Mouse (Mus musculus) spleen, adult 12 weeks (tissue): ENCODE results near the gene Mon2.
"Not testable (repeated sequence)": the region's sequence is repeated elsewhere in the genome, so short reads cannot be mapped to it uniquely, and the experiment has no call there.

Experiments
- DNase-seq: peaks from one replicate; pipeline ENCODE4 v3.0.0; 2022; ENCODE audit warnings: low spot score

Mon2 gene

GRCm38 (mm10) chr10:122991648-122992047 is 84.7 kb downstream of the Mon2 start:
- no peak for DNase-seq

DNA sequence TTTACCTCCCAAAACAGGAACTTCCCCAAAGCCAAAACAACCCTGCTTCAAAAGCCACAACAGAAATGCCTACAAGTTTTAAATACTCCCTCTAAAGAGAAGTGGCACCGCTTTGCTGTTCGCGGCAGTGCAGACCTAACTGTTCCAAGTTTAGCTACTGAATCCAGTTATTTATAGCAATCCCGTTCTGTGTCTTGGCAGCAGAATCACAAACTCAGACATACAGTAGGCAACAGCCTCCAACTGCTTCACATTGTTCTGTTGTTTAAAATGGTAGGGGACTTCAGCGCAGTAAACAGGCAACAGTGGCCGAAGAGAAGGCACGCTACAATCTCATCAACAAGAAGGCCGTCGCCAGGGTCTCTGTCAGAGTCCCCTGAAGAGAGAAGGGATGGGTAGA is 85.3 kb downstream of the Mon2 start:
- no peak for DNase-seq

DNA sequence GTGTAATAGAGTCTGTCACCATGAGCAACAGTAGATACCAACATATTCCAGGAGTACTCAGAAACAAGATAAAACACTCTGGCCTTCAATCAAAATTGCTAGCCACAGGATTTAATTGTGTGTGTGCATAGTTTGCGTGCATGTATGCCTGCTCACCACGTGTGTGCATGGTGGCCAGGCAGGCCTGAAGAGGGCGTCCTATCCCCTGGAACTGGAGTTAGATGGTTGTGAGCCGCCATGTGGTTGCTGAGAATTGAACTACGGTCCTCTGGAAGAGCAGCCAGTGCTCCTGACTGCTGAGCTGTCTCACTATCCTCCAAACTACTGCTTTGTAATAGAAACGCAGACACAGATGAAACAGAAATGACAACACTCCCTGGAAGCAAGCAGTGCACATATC is 85.7 kb downstream of the Mon2 start:
- no peak for DNase-seq

DNA sequence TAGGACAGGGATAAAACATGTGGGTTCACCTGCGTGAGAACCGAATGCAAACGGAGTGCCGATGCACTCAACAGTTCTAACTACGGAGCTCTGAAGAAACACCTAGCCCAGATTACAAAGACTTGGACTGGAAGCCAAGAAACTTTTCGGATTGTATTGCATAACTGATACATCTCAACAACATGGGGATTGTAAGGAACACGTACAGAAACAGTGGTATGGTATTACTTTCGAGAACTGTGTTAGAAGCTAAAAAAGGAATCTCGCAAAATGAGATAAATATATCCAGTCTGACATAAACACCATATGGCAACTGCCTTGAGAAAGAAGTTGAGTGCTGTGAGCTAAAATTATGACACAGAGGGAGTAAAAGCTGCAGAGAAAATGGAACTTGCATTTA is 86.4 kb downstream of the Mon2 start:
- DNase-seq, result no peak

DNA sequence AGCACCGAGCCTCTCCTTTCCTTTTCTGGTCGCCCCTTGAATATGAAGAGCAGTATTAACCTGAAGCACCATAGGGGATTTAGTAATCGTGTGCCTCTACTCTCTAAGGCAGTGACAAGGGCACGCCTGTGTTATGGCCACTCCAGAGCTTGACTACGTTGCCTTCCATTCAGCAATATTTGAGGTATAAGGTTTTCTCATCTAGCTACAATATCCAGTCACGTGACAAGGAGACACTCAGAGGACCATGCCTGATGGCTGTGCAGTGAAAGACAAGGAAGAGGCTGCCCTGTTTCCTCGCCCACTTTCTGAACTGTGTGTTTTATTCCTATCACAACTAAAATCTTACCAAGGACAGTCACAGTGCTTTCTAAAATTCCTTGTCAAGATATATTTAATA is 87.9 kb downstream of the Mon2 start:
- no peak for DNase-seq

DNA sequence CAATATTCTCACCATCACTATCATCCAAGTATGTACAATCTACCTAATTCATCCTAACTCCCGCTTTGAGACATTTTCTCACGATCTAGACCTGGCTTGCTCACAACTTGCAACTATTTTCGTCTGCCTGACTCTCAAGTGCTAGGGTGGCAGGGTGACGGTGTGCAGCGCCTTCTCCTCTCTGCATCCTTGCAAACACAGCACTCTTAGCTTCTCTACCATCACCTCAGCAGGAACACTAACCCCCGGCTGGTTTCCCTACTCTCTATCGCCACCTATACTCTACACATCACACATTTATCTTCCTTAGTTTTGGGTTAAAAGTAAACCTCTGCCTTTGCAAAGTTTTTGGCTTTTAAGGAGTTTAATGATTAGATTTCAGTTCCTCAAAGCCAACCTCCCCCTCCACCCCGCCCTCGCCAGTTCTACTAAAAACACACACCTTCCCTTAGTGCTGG is 88.6 kb downstream of the Mon2 start:
- DNase-seq, result peak; percentile 33

DNA sequence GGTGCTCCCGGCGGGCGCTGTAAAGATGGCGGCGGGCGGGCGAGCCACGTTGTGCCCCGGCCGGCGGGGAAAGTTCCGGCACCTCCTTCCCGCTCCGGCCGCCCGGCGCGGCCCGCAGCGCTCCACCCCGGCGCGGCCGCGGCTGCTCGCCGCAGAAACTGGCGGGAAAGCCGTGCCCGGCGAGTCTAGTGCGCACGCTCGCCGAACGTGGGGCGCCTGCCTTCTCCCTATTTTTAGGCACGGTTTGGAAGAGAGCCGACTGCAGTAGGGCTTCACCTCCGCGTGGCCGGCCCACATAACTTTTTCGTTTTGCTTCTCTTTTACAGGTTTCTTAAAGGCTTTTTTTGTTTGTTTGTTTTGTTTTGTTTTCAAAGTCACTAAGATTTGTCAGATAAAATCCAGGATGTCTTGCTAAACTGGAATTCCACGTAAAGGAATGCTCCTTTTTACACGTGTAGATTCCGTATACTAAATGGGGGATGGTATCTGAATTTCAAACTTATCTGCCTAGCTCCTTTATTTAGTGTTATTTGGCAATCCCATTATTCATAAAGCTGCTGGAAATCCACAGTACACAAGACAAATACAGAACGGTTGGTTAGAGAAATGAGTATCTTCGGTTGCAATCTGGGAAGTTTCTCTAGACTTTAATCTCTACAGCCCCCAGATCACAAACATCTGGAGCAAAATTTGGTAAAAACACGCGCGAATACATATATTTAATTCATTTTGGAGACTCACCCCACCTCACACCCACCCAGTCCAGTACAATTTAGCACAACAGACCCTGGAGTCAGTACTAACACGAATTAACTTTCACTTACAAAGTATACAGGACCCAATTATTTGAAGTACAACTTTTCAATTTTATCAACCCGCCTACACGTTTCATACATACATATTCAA is 89.7 kb downstream of the Mon2 start:
- peak; percentile 75 for DNase-seq

DNA sequence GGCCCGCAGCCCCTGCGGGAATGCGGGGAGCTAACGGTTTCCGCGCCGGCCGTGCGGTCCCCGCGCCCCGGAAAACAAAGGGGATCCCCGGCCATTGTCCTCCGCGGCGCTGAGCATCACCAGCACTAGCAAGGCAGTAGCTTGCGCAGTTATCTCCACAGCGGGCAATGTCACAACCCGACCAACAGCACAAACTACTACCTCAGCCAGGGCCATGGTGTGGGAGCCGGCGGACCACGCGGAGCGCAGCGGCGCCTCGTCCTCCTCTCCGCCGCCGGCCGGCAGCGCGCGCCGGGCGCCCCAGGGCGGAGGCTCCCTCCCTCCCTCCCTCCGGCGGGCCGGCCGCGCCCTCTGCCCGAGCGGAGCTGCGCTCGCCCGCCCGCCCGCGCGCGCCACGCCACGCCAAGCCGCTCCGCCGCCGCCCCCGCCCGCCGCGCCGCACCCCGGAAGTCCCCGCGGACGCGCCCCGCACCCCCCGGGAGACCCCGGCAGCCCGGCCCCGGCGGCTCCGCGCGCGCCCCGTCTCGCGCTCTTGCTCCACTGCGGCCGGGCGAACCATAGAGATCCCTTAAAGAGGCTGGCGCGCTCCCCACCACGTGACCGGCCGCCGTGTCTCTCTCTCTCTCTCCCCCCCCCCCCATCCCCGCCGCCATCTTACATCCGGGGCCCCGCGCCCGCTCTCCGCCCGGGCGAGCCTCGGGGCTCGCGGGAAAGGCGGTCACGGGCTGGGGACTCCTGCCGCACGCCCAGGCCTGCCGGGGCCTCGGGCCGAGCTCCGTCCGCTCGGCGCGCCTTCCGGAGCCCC is 90.6 kb downstream of the Mon2 start:
- DNase-seq, result peak; percentile 75

DNA sequence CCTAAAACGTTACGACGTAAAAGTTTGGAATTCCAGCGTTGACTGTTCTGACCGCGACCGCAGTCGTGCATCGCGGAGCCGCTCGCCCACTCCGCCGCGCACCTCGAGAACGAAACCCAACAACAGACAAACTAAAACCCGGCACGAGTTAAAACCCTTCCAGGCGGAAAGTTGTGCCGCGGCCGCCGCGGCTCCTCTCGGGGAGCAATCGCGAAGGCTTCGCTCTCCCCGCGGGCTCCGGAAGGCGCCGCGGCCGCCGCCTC is 91.1 kb downstream of the Mon2 start:
- no peak for DNase-seq

DNA sequence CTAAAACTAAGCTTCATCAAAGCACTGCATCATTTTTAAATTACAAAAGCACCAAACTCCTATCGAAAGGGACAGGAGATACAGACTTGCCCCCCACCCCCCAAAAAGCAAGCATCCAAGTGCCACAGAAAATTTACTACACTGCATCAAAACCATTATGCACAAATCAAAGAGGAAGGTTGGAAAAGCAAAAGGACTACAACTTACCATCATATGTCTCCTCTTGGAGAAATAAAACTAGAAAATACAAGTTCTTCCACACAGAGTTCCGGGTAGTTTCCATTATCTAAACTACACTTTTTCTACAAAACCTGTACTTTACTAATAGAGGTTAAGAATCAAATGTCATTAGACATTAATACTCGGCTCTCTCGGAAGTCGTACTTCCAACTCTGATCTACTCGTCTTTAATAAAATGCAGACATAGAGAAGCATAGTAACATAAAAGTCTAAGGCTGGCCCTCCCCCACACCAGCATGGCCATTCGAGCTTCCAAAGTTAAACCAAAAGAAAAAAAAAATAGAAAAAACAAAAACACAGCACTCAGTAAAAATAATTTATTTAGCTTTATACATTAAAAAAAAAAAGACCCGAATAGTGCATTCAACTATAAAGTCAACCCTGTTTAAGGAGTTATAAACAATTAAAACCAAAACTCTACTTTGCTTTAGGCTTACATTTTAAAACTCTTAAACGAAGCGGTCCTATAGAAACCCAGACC is 91.6 kb downstream of the Mon2 start:
- DNase-seq, result no peak

- no peak for DNase-seq
These were observed 92.5 kb downstream of the Mon2 start for GRCm38 (mm10) chr10:122983579-122984530.

DNA sequence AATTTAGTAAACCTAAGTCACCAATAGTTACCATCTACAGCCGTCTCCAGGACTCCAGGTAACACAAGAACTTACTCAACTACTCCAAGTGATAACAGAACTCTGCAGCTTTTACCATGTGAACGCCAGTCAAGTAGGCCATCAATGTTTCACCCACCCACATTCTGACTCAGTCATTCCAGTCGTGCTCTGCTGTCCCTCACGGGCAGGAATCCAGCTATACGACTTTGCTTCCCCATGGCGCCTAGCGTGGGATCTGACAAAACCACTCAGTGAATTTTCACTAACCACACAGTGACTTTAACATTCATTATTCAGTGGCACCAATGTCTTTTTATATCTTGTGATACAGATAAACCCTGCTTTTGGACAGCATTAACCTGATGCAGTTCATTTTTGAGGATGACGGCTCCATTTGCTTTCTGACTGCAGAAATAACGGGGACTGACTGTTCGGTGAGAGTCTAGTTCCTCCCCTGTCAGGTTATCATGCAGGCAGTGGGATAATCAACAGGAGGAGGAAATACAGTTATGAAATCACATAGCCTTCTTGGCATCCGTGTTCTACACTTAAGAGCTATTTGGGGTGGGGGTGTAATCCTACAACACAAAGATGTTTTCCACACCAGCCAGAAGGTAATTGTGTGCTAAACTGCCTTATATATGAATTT is 93.3 kb downstream of the Mon2 start:
- DNase-seq, result no peak

DNA sequence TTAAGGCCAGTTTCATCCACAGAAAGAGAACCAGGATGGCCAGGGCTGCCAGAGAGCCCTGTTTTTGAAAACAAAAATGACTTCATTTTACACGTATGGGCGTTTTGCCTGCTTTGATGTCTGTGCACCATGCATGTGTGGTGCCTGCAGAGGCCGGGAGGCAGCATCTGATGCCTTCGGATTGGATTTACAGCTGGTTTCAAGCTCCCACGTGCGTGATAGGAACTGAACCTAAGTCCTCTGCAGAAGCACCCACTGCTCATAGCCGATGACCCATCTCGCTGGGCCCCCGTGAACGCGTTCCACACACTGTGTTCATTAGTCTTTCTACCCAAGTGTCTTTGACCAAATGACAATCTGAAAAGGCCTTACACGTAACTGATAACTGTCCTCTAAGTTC is 96.2 kb downstream of the Mon2 start:
- DNase-seq, result no peak

DNA sequence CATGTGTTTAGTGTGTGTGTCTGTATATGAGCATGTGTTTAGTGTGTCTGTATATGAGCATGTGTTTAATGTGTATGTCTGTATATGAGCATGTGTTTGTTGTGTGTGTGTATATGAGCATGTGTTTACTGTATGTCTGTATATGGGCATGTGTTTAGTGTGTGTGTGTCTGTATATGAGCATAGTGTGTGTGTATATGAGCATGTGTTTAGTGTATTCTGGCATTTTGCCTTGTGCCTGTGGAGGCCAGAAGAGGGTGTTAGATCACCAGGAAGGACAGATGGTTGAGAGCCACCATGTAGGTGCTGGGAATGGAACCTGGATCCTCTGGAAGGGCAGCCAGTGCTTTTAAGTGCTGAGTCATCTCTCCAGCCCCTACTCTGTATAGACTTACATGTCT is 96.9 kb downstream of the Mon2 start:
- DNase-seq, result no peak

DNA sequence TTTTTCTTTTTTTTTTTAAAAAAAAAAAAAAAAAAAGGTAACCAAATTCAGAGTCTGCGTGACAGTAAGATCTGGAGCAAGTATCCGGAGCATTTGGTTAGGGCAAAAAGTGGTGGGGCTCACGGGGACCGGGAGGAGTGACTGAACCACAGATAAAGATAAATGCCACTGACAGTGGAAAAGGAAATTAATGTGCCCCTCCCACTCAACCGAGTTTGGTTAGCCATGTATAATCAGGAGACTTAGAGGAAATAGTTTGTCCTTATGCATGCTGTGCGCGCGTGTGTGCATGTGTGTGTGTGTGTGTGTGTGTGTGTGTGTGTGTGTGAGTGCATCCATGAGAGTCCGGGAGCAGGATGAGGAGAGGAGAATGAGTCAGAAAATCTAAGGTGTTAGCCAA is 100.3 kb downstream of the Mon2 start:
- DNase-seq, result no peak

DNA sequence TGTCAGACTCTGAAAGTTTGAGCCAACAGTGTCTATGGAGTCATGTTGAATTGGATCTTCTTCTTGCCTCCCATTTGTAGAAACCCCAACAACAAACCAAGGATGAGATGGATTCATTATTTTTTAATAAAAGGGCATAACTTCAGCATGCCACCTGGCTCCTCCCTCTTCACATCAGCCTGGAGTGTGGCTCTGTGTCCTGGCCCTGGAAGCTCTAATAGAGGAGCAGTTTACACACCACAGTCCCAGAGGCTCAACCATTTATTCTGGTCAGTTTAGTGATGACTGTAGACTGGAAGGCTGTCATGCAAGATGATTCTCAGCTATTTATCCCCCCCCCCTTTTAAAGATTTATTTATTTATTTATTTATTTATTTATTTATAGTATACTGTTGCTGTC is 103.1 kb downstream of the Mon2 start:
- DNase-seq, result no peak

DNA sequence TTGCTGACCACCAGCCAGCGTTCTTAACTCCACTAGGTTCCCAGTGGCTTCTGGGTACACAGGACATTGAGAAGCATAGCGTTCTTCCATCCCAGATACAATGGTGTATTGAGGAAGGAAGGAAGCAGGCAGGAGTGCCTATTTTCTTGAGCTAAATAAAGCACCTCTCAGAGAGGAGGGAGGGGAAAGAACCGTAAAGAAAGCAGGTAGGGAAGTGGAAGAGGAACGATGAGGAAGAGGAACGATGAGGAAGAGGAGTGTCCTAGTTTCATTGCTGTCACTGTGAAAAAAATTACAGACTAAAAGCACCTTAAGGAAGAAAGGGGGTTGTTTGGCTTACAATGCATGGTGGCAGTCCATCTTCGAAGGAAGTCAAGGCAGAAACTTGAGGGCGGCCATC is 106.1 kb downstream of the Mon2 start:
- no peak for DNase-seq

DNA sequence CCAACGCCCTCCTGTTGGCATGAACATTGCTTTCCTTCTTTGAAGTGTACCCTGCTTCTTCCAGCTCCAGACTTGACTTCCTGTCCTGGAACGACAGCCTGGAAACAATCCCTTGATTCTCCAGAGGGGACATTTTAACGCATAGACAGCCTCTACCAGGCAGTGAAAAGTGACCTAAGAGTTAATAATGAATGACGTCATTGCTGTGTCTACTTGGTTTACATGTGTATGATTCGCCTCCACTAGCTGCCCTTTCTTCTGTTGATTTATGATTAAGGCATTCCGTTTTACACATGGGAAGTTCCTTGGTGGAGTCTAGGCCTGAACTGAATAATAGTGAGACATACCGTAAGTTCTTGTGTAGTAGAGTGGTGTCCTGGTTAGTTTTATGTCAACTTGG is 109.9 kb downstream of the Mon2 start:
- no peak for DNase-seq

- not testable (repeated sequence) for DNase-seq
These were observed 110.7 kb downstream of the Mon2 start for GRCm38 (mm10) chr10:122965650-122966049.

DNA sequence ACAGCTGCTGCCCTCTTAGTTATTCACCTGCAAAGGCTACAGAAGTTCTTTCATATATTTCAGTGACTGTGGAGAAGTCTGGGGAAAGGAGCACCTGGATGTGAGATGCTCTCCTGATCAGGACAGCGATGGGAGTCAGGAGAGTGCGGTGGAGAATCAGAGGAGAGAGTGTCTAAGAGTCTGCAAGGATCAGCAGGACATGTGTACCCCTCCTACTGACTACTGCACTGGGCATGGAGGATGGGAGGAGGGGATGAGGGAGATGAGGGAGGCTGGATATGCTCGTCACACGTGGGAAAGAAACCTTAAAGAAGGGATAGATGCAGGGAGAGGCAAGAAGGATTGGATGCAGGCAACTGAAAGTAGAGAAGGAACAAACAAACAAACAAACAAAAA is 112.1 kb downstream of the Mon2 start:
- no peak for DNase-seq
